Mouse (Mus musculus): ENCODE results near the gene Amdhd1. TPM values are rescaled to one million over a fixed set of nuclear protein-coding genes. Genes with fewer than 3 reads are reported as not detected.
"Not testable (repeated sequence)": the region's sequence is repeated elsewhere in the genome, so short reads cannot be mapped to it uniquely, and the experiment has no call there.

Gene Amdhd1
- polyA plus RNA-seq, 1 experiment from 2014 or later, result 0.25 TPM

DNA sequence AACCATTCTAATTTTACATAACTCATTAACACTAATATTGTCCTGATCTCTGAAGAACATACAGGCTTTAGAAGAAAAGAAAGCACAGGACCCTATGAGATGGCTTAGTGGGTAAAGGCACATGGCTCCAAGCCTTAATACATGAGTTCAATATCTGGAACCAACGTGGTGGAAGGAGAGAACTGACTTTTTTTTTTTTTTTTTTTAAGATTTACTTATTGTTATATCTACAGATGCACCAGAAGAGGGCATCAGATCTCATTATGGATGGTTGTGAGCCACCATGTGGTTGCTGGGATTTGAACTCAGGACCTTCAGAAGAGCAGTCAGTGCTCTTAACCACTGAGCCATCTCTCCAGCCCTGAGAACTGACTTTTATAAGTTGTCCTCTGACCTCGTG, 18.1 kb upstream of the Amdhd1 start:
- H3K36me3 ChIP-seq; DNase-seq (ENCODE audit: low spot score); H3K27me3 ChIP-seq (ENCODE audit: low read depth, poor library complexity, severe bottlenecking); H3K9me3 ChIP-seq (replicated peaks); H3K27ac ChIP-seq (replicated peaks); H3K4me1 ChIP-seq; H3K4me3 ChIP-seq: not testable (repeated sequence)
- 80% methylated on average over 2 of the region's 2 CpGs for WGBS

DNA sequence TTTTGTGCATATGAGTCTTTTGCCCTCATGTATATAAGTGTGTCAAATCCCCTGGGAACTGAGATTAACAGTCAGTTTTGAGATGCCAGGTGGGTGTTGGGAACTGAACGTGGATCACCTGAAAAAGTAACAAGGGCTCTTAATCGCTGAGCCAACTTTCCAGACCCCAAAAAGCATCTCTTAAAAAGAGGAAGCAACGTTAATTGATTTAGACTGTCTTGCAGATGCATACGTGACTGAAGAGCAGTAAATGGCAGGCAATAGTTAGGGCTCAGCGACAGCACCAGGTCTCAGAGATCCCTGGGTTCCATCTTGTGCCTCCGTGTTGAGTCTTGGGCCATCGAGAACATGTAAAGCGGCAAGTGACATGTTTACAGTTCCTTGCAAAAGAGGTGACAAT, 12.8 kb upstream of the Amdhd1 start:
- H3K4me1 ChIP-seq, result no peaks in the 10 kb centered on the region
- H3K9me3 ChIP-seq (replicated peaks), result no peaks in the 10 kb centered on the region
- DNase-seq (ENCODE audit: low spot score), result no peak
- no peak overlapping the region for H3K4me3 ChIP-seq
- H3K27me3 ChIP-seq (ENCODE audit: low read depth, poor library complexity, severe bottlenecking), result peaks cover 8% of the 10 kb centered on the region; the same call in 1 of the 2 replicates
- H3K27ac ChIP-seq (replicated peaks), result no peak overlapping the region
- 91% methylated on average over 8 of the region's 8 CpGs for WGBS
- no peaks in the 10 kb centered on the region for H3K36me3 ChIP-seq

DNA sequence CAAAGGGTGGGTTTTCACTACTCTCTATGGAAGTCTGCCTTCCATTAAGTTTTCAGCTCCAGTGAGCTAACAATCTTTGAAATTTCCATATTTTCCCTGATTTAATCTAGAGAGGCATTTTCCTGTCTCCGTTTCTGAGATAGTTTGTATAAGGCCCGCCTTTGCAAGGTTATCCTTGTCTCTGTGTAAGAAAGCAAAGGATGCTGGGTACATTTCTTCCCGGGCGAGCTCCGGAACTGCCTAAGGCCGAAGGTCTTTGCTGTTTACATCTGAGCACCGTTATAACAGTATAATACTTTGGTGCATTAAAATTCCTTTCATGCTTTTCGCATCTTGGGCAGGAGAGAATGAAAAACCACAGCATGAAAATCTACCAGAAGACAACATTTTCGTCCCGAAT, 10.0 kb upstream of the Amdhd1 start:
- 92% methylated on average over 10 of the region's 10 CpGs for WGBS
- no peak for DNase-seq (ENCODE audit: low spot score)
- Histone ChIP-seq H3K4me3 (no peak overlapping the region), H3K27ac (replicated peaks) (no peak overlapping the region), H3K27me3 (ENCODE audit: low read depth, poor library complexity, severe bottlenecking) (peaks cover 8% of the 10 kb centered on the region; the same call in 1 of the 2 replicates), H3K9me3 (replicated peaks) (no peaks in the 10 kb centered on the region), H3K36me3 (no peaks in the 10 kb centered on the region), H3K4me1 (peaks cover 8% of the 10 kb centered on the region)

DNA sequence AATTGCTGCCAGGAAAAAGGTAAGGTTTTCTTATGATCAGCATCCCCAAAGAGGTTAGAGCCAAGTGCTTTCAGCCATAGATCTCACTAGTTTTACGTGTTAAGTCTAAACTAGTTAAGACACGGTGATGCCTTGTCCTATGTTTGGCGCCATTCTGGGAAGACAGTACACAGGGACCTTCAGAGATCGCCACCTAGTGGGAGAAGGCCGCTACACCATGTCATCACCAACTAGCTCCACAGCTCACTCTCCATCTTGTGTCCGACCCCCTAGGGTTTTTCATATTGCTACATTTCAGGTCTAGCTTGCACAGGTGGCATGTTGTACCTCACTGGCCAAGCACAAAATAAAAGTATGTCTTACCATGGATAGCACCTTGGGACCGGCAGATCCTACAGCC, 9.2 kb upstream of the Amdhd1 start:
- Histone ChIP-seq H3K4me1 (peaks cover 8% of the 10 kb centered on the region), H3K36me3 (no peaks in the 10 kb centered on the region), H3K4me3 (no peak overlapping the region), H3K9me3 (replicated peaks) (no peaks in the 10 kb centered on the region), H3K27me3 (ENCODE audit: low read depth, poor library complexity, severe bottlenecking) (peaks cover 8% of the 10 kb centered on the region; the same call in 1 of the 2 replicates), H3K27ac (replicated peaks) (peak overlapping the region; percentile 46; the same call in 1 of the 2 replicates)
- DNase-seq (ENCODE audit: low spot score), result peak; percentile 80
- 16% methylated on average over 7 of the region's 7 CpGs for WGBS

DNA sequence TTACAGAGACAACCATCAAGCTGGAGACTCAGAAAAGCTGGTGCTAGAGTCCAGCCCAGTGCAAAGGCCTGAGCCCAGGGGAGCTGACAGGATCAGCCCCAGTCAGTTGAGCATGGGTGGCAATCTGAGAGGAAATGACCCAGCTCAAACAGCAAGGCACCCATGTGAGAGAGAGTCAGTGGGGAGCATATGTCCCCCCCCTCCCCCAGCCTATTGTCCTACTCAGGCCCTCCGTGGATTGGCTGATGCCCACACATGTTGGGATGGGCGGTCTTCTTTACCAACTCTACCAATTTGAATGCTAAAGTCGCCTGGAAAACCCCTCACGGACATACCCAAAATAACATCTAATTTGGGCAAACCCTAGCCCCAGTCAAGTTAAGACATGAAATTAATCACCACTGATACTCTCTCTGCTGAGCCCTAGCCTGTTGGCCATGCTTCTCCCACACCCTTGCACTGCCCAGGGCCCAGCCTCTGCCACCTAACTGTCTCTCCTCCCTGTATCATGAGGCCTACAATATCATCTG, 8.0 kb upstream of the Amdhd1 start:
- 87% methylated on average over 4 of the region's 4 CpGs for WGBS
- Histone ChIP-seq H3K9me3 (replicated peaks) (no peaks in the 10 kb centered on the region), H3K36me3 (no peaks in the 10 kb centered on the region), H3K4me3 (no peak overlapping the region), H3K4me1 (peaks cover 13% of the 10 kb centered on the region), H3K27ac (replicated peaks) (0 out of 2 replicates have a peak overlapping the region, but pooled peaks have one; percentile 46), H3K27me3 (ENCODE audit: low read depth, poor library complexity, severe bottlenecking) (peaks cover 8% of the 10 kb centered on the region; the same call in 1 of the 2 replicates)
- DNase-seq (ENCODE audit: low spot score), result no peak

DNA sequence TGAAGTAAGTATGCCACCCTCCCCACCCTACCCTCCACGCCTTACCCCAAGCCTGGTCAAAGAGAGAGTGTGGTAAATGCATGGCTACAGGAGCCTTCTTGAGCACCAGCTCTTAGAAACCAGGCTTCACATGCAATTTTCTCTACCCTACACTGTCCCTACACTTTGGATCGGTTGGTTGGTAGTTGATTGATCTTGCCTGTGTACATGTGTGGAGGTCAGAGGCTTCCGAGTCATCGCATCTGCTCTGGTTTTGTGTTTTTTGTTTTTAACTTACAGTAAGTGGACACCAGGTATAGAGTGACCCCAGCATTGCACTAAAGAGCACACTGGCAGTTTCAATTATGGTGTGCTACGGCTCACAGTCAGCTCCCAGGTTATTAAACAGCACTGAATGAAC, 4.3 kb upstream of the Amdhd1 start:
- Histone ChIP-seq H3K4me3 (no peak overlapping the region), H3K4me1 (peaks cover 43% of the 10 kb centered on the region), H3K9me3 (replicated peaks) (no peaks in the 10 kb centered on the region), H3K27ac (replicated peaks) (no peak overlapping the region), H3K27me3 (ENCODE audit: low read depth, poor library complexity, severe bottlenecking) (peaks cover 20% of the 10 kb centered on the region), H3K36me3 (no peaks in the 10 kb centered on the region)
- no peak for DNase-seq (ENCODE audit: low spot score)
- WGBS, result 81% methylated on average over 5 of the region's 5 CpGs

DNA sequence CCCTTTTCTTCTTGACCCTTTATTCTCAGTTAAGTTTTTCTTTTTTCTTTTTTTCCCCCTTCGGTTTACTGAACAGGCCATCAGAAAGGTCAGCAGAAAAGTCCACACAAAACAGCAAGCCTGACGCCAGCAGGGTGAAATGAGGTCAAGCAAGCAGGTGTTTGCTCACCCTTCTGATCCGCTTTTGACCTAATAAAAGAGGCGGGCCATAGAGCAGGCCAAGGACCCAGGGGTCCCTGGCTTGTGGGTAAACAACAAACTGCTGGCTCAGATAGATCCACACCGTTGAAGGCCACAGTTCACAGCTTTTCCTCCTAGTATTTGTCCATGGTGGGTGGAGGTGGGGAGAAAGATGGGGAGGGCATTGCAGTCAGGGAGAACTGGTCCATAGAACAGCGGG, 3.3 kb upstream of the Amdhd1 start:
- H3K36me3 ChIP-seq, result no peaks in the 10 kb centered on the region
- H3K9me3 ChIP-seq (replicated peaks), result no peaks in the 10 kb centered on the region
- no peak for DNase-seq (ENCODE audit: low spot score)
- H3K4me1 ChIP-seq, result peaks cover 43% of the 10 kb centered on the region
- H3K27ac ChIP-seq (replicated peaks), result no peak overlapping the region
- H3K4me3 ChIP-seq, result no peak overlapping the region
- WGBS, result 53% methylated on average over 6 of the region's 6 CpGs
- H3K27me3 ChIP-seq (ENCODE audit: low read depth, poor library complexity, severe bottlenecking), result peaks cover 25% of the 10 kb centered on the region

DNA sequence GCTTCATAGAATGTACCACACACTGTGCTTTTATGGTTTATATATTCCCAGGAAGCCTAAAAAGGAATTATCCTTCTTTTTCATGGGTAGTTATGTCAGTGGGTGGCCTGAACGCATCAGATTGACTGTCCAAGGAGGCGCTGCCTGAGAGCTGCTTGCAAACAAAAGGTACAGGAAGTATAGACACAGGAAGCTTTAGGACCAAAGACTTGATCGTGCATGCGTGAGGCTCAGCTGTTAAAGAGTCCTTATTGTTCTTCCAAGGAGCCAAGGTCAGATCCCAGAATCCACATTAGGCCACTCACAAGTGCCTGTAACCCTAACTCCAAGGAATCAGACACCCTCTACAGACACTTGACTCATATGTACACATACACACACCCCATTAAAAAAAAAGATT, 2.5 kb upstream of the Amdhd1 start:
- Histone ChIP-seq H3K27me3 (ENCODE audit: low read depth, poor library complexity, severe bottlenecking) (peaks cover 29% of the 10 kb centered on the region), H3K4me1 (peaks cover 43% of the 10 kb centered on the region), H3K27ac (replicated peaks) (no peak overlapping the region), H3K4me3 (no peak overlapping the region), H3K9me3 (replicated peaks) (no peaks in the 10 kb centered on the region), H3K36me3 (no peaks in the 10 kb centered on the region)
- 55% methylated on average over 4 of the region's 4 CpGs for WGBS
- no peak for DNase-seq (ENCODE audit: low spot score)

DNA sequence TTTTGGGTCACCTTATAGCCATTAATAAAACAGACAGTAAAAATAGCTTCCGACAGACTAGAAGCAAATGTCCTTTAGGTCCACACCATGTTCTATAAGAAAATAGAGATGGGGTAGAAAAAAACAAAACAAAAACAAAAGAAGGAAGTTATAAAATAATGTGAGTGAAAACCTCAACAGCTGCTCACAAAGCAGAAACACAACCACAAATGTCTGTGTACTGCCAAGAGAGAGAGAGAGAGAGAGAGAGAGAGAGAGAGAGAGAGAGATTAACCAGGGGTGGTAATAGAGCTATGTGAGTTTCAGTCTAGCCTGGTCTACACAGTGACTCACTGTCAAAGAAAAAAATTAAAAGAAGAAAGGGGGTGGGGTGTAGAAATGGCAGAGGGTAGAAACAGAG, 1.8 kb upstream of the Amdhd1 start:
- Histone ChIP-seq H3K4me3 (no peak overlapping the region), H3K27me3 (ENCODE audit: low read depth, poor library complexity, severe bottlenecking) (peaks cover 35% of the 10 kb centered on the region), H3K9me3 (replicated peaks) (no peaks in the 10 kb centered on the region), H3K36me3 (no peaks in the 10 kb centered on the region), H3K4me1 (peaks cover 43% of the 10 kb centered on the region), H3K27ac (replicated peaks) (no peak overlapping the region)
- WGBS, result 94% methylated on average over 1 of the region's 1 CpGs
- DNase-seq (ENCODE audit: low spot score), result no peak

DNA sequence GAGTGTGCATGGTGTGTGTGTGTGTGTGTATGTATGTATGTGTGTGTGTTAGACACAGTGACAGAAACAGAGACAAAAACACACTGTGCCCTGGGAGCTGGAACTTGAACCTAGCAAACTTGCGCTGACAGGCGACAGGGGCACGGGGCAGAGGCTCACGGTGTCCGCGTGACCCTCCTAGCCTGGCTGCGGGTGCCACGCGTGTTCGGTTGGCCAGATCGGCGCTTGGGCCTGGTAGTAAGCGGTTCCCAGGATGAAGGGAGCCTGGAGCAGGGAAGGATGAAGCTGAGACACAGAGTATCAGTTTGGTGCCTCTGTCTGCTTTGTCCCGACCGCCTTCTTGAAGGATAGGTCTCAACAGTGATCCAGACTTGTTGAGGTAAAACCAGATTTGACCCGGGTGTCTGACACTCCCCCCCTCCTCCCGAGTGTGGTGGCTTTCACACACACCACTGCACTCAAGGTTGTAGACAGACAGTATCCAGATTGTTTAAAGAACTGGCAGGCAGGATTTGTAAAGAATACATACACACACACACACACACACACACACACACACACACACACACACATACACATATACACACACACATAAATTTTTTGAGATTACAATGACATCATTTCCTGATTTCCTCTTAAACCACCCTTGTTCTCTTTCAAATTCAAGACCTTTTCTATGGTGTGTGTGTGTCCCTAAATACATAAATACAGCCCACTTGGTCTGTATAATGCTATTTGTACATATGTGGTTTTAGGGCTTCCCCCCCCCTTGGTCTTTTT, 788 bp upstream of the Amdhd1 start, which contains the start of gene Ccdc38:
Gene Ccdc38, plus strand, starts transcription at position 202 of the 780 bp plus-strand sequence.
- peak within 1 kb of the TSS; percentile 74 for H3K27ac ChIP-seq (replicated peaks)
- H3K36me3 ChIP-seq, result no peaks in the 10 kb centered on the region
- peaks cover 38% of the 10 kb centered on the region for H3K4me1 ChIP-seq
- peak within 1 kb of the TSS; percentile 53 for H3K4me3 ChIP-seq
- WGBS, result 65% methylated on average over 17 of the region's 17 CpGs
- no peak for DNase-seq (ENCODE audit: low spot score)
- no peaks in the 10 kb centered on the region for H3K9me3 ChIP-seq (replicated peaks)
- peaks cover 41% of the 10 kb centered on the region for H3K27me3 ChIP-seq (ENCODE audit: low read depth, poor library complexity, severe bottlenecking)

DNA sequence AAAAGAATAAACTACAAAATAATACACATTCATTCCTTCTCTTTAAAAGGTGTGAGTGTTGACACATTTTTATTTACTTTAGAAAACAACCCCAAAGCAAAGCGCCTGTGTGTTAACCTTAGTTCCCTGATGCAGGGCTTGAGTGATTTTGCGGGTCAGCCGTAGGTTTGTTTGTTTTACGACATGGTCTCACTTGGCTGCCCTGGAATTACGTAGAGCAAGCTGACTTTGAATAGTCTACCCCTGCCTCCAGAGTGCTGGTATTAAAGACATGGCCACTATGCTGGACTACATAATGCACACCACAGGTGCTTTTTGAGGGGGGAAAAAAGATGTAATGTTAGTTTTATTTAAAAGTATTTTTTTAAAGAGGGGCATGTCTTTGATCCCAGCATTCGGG, 1.0 kb downstream of the Amdhd1 start:
- Histone ChIP-seq H3K4me1 (peaks cover 42% of the 10 kb centered on the region), H3K27ac (replicated peaks) (no peak overlapping the region), H3K4me3 (no peak overlapping the region), H3K27me3 (ENCODE audit: low read depth, poor library complexity, severe bottlenecking) (peaks cover 59% of the 10 kb centered on the region), H3K36me3 (no peaks in the 10 kb centered on the region), H3K9me3 (replicated peaks) (no peaks in the 10 kb centered on the region)
- DNase-seq (ENCODE audit: low spot score), result no peak
- 61% methylated on average over 6 of the region's 6 CpGs for WGBS

DNA sequence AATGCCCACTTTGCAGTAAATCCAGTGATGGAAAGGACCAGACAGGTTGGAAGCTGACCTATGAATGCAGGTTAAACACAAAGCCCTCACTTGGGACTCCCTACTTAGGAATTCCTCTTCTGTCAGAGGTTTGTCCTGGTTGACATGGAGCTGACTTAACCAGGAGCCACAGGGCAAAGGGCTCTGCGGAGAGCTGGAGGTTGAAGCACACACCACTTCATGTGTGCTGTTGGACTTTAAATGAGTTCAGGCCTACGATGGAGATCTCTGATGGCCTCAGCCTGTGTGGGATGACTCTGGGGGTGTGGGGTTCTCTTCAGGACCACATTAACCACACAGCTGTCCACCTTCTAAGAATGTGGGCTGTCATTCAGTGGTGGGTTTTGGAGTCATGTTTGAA, 1.5 kb downstream of the Amdhd1 start:
- no peak for DNase-seq (ENCODE audit: low spot score)
- Histone ChIP-seq H3K27me3 (ENCODE audit: low read depth, poor library complexity, severe bottlenecking) (peaks cover 64% of the 10 kb centered on the region), H3K4me1 (peaks cover 40% of the 10 kb centered on the region), H3K9me3 (replicated peaks) (no peaks in the 10 kb centered on the region), H3K4me3 (no peak overlapping the region), H3K36me3 (no peaks in the 10 kb centered on the region), H3K27ac (replicated peaks) (no peak overlapping the region)
- 92% methylated on average over 2 of the region's 2 CpGs for WGBS

DNA sequence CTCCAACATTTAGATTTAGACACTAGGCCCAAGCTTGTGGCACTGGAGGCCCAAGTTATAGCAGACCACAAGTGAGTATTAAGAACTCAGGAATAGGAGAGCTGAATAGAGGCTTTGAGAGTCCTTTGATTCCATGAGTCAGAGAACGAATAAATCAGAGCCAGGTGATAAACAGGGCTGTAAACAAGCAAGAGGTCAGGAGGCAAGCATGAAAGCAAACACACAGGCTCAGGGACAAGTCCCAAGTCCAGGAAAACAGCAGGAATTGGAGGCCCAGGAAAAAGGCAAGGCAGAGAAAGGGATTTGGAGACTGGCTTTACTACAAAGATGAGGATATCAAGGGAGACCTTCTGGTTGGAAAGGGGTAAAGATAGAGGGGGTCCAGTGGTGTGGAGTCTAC, 14.5 kb downstream of the Amdhd1 start:
- DNase-seq (ENCODE audit: low spot score), result no peak
- Histone ChIP-seq H3K4me3 (no peak overlapping the region), H3K4me1 (no peaks in the 10 kb centered on the region), H3K27me3 (ENCODE audit: low read depth, poor library complexity, severe bottlenecking) (no peaks in the 10 kb centered on the region), H3K27ac (replicated peaks) (no peak overlapping the region), H3K36me3 (no peaks in the 10 kb centered on the region), H3K9me3 (replicated peaks) (peaks cover 5% of the 10 kb centered on the region)
- 84% methylated on average over 1 of the region's 1 CpGs for WGBS

Data from midbrain, embryonic 10.5 days (tissue).